Mouse (Mus musculus) ES-E14 (cell line): Measurements from ENCODE around the gene Tbc1d8b.

ENCODE experiments used
- CHD2 ChIP-seq: IDR thresholded peaks from 2 replicates; pipeline ENCODE4 v1.6.1; 2014; ENCODE audit warnings: mild to moderate bottlenecking, low read depth, low read length, inconsistent platforms
- HCFC1 ChIP-seq: IDR thresholded peaks from 2 replicates; pipeline ENCODE4 v1.6.1; 2012; ENCODE audit warnings: low read length, inconsistent platforms, borderline replicate concordance; ENCODE audit not compliant: insufficient read depth
- MAFK ChIP-seq: IDR thresholded peaks from 2 replicates; pipeline ENCODE4 v1.6.1; 2014; ENCODE audit warnings: mild to moderate bottlenecking, low read depth, low read length, inconsistent platforms; ENCODE audit not compliant: insufficient read depth
- ZC3H11A ChIP-seq: IDR thresholded peaks from 2 replicates; pipeline ENCODE4 v1.6.1; 2012; ENCODE audit warnings: low read depth, mild to moderate bottlenecking, inconsistent platforms, low read length, borderline replicate concordance
- ZNF384 ChIP-seq: IDR thresholded peaks from 2 replicates; pipeline ENCODE4 v1.6.1; 2012; ENCODE audit warnings: low read depth, low read length, inconsistent platforms

GRCm38 (mm10) chrX:139780988-139781387, 96.2 kb downstream of the Tbc1d8b start:
- TF ChIP-seq MAFK, result no peak
- TF ChIP-seq ZC3H11A, result no peak
- TF ChIP-seq HCFC1, result no peak
- no peak for TF ChIP-seq ZNF384
- TF ChIP-seq CHD2, result no peak
